Mouse (Mus musculus): ENCODE results near the gene Ppox. TPM values are rescaled to one million over a fixed set of nuclear protein-coding genes. Genes with fewer than 3 reads are reported as not detected.
A peak's percentile ranks its signal among the peaks of the same experiment; 100 is the strongest.

The Ppox gene
- total RNA-seq, 2 experiments from 2014 or later, result 8.7 TPM

- intact Hi-C loops (cut with DNase I), result loop anchor here (10.0 kb wide), 1 partner anchor 173 kb away; the partner anchor contains the start of gene Cfap126
- peak; percentile 88 to 91 for DNase-seq
These were observed 6.4 kb upstream of the Ppox start, which contains the start of gene Usp21 for GRCm38 (mm10) chr1:171287136-171288081. Usp21 (minus strand) TSS chr1:171287991.

DNA sequence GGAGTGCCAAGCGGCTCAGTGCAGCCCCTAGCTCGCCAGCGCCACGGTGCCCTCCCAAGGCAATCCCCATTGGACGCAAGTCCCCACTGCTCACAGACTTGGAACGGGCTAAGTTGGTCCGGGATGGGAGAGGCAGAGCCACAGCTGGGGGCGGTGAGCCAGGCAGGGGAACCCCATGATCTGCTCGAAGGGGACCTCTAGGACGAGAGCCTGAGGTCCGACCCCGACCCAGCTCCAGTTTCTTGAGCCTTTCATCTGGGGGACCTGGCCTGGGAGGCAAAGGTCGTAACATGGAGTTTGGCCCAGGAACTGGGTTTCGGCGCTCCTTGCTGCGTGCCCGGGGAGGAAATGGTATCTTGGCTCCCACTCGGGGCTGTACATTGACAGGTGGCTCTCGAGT is 5.5 kb upstream of the Ppox start:
- intact Hi-C loops (cut with DNase I), result loop anchor here (10.0 kb wide), 1 partner anchor 172 kb away; the partner anchor contains the start of gene Cfap126
- DNase-seq, result no peak

DNA sequence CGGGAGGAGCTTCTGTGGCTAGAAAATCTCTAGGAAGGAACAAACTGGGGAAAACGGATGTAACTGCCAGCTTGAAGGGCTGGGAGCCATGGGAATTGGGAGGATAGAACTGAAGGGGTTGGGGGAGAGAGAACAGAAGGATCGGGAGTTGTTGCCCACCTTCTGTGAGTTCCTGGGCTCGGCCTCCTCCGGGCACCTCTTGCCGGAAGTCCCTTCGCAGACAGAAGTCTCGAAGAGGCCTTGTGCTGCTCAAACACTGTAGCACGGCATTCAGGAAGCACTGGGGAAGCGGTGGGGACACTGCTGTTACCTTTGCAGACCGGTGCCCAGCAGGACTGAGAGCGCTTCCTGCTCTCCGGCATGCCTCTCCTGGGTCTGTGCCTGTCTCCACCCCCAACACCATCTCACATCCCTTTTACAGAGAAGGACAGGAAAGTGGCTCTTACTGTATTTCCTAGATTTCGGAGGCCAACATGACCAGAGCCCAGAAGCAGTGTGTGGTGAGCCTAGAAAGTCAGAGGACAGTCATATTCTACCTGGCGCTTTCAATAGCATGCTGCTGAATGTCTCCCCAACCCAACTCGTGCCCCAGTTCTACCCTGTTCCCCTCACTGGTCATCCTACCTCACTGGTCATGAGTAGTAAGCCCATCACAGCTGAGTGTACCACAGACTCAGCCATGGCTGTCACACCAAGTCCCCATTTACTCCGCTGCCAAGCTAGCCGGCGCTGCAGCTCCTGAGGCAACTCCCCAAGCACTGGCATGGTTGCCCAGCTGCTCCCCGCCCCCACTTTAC is 4.3 kb upstream of the Ppox start:
- no peak for DNase-seq
- intact Hi-C loops (cut with DNase I), result loop anchor here (10.0 kb wide), 1 partner anchor 170 kb away; the partner anchor contains the start of gene Cfap126

GRCm38 (mm10) chr1:171284491-171284890 is 3.5 kb upstream of the Ppox start:
- intact Hi-C loops (cut with DNase I), result loop anchor here (10.0 kb wide), 1 partner anchor 170 kb away; the partner anchor contains the start of gene Cfap126
- no peak for DNase-seq

DNA sequence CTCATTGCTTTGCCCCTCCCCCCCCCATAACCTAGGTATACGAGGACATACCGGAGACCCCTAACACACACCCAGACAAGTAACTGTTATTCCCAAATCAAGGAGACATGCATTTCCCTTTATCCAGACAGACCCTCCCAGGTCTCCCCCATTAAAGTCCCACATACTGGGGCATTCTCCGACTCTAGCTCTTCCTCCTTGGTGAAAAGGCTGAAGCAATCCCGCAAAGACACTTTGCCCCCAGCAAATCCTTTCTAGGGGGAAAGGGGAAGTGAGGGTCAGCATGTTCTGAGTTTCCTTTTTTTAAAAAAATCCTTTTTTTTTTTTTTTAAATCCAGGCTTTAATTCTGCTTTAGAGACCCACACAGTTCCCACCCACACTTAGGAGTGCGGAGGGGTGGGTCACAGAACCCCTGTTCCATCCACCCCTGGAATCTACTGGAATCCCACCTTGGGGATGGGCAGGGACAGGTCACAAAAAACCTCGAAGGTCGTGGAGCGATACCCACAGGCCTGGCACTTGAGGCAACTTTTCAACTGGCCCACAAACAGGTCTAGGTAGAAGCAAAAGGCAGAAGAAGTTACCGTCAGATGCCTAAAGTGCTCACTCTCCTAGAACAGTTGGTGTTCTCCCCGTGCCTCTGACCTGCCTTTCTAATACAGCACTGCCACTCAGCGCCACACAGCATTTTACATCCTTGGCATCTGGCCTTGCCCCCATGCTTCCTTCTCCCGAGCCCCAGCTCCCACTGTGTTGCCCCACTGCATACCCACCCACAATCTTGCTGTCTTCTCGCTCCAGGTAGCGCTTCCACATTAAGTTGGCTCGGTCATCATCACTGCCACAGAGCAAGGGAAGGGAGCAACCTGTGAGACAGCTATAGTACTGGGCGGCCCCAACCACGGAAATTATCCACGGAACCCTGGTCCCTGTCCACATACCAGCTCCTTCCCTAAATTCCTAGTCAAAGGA is 2.5 kb upstream of the Ppox start:
- intact Hi-C loops (cut with DNase I), result loop anchor here (10.0 kb wide), 1 partner anchor 169 kb away; the partner anchor contains the start of gene Cfap126
- DNase-seq, result no peak

DNA sequence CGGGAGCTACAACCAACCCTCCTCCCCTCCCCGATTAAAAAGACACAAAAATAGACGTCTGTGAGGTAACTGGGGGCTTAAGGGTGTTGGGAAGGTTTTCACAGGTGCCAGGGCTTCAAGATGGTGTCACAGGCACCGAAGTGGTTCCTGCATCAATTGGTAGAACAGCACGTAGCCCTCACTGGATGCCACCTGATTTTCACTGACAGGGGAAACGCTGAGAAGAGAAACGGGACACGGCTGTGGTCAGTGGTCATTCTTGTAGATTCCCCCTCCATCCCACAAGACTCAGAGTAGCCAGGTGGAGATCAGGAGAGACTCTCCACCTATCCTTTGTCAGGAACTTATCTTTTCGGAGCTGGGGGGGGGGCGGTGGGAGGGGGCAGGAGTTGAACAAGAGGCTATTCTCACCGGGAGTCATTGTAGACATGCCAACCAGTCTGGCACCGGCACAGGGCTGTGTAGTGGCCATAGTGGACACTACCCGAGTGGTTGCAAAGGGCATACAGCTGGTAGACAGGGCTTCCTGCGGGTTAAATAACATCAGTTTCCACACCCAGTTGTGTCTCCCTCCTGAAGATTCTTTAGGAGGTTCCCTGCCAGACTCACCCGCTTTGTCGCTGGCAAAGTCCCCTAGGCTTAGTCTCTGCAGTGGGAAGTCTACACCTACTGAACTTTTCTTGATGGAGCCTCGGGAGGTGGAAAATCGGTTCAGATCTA is 1.3 kb upstream of the Ppox start:
- no peak for DNase-seq
- intact Hi-C loops (cut with DNase I), result loop anchor here (10.0 kb wide), 1 partner anchor 167 kb away; the partner anchor contains the start of gene Cfap126

DNA sequence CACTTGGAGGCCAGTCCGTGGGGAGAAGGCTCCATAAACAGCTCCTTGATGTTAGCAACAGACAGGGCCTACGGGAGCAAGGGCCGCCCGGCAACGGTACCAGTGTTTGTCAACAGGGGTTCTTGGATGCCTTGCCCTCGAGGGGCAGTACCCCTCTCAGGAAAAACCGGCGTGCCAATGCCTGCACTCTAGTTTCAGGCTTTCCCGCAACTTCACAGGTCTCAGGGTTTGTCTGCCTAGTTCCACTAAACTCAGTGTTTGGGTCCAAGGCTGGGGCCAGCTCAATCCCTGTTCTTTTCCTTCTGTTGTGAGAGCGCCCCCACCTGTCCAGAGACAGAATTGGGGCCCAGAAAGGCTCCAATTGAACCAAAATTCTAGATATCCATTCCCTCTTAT is 540 bp upstream of the Ppox start:
- intact Hi-C loops (cut with DNase I), result loop anchor here (10.0 kb wide), 1 partner anchor 167 kb away; the partner anchor contains the start of gene Cfap126
- DNase-seq, result peak; percentile 73 to 90

DNA sequence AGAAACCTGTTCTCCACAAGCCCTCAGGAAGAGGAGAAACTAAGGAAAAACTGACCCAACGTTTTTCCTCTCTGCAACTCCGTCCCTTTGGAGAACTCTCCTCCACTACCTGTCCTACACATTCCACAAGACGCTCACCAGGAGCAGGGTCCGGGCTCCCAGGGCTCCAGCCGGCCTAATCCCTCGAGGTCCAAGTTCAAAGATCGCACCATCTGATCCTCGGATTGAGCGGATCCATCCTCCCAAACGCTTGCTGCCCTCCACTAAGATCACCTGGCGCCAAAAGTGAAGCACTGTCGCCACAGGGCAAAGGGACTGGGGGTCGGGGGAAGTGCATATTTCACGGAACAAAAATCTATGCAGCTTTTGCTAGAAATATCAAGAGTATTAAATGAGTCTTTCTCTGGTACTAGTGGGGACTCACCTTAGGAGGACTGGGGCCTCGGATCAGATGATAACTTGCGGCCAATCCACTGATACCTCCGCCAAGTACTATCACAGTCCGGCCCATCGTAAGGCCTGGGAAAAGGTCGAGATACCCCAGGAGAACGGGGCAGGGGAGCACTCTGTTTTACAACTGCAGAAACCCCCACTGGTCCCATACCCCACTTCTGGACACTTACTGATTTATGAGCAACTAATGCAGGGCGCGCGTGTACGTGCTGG is 603 bp downstream of the Ppox start:
- no peak for DNase-seq
- intact Hi-C loops (cut with DNase I), result loop anchor here (10.0 kb wide), 1 partner anchor 166 kb away; the partner anchor contains the start of gene Cfap126

DNA sequence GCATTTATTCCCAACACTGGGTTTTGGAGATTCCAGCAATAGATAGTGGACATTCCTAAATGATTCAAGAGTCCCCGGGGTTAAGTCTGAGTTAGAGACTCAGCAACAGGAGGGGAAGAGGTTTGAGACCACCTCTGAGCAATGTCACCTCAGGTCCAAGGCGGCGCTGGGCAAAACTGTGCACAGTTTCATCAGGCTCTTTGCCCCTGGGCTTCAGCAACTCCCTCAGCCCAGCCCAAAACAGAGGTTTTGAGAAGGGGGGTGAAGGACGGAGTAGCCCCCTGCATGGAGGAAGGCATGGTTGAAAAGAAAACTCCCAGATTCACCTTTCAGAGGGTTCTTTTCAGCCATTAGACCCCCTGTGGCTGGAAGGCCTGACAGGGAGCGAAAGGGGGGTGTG is 1.3 kb downstream of the Ppox start:
- DNase-seq, result no peak
- intact Hi-C loops (cut with DNase I), result loop anchor here (10.0 kb wide), 1 partner anchor 165 kb away; the partner anchor contains the start of gene Cfap126

DNA sequence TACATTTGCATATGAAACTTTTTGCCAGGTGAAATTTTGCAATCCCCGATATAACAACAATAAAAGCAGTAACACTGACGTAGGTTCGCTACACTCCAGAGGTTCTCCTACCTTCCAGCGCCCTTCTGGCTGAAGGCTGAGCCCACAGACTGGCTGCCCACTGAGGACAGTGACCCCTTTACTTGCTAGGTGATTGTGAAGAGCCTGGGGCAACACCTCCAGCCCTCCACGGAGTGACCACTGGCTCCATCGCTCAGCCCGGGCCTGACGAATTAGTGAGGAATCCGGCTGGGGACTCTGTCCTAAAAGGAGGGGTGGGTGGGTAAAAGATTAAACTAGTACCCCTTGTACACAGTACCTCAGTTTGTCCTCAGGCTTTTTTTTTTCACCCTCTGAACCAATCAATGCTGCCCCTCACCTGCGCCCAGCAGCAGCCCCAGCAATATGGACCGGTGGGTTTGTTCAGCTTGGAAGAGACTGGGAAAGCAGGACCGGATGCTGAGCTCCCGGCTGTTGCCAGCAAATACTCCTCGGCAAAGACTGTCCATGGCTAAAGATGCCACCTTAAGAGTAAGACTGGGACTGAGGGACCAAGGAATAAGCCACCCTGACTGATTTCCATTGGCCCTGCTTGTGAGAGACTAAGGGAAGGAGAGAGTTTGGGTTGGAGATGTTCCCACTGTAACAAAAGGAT is 1.8 kb downstream of the Ppox start:
- intact Hi-C loops (cut with DNase I), result no loop called here
- no peak for DNase-seq

DNA sequence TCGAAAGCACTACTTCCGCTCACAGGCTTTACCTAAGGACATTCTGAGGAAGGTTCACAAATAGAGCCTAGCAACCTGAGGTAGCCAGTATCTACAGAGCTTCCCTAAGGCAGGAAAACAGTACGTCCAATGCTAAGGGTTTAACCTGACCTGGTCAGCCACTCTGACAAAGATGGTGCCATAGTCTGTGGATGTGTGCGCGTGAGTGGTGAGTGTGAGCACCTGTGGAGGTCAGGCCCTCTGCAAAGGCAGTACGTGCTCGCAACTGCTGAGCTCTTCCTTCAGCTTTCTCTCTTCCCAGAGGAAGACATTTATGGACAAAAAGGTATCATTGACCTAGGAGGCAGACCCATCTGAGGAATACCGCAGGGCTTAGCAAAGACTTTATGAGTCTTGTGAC is 2.5 kb downstream of the Ppox start:
- intact Hi-C loops (cut with DNase I), result no loop called here
- no peak for DNase-seq

- DNase-seq, result no peak
- intact Hi-C loops (cut with DNase I), result no loop called here
These were observed 3.2 kb downstream of the Ppox start for GRCm38 (mm10) chr1:171277736-171278135.

DNA sequence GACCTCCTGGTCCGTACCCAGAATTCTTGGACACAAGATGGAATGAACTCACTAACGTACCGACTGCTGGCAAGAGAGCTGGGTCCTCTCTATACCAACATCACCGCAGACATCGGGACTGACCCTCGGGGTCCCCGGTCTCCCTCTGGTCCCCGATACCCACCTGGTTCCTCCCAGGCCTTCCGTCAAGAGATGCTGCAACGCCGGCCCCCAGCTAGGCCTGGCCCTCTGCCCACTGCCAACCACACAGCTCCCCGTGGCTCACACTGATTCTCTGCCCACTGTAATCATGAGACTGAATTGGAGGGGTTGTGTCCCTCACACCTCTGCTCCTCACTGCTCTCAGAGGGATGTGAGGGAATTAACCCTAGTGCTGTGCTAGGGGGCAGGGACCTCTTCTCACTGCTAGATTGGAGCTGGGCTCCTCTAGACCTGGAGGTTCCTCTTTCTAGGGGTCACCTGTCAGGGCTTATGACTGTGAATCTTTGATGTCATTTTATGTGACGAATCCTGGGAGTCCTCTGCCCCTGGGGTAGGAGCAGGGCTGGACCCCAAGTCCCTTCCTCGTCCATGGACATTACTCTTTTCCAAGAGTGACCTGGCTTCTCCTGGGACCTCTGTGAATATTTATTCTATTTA is 4.8 kb downstream of the Ppox start:
- intact Hi-C loops (cut with DNase I), result no loop called here
- no peak for DNase-seq

DNA sequence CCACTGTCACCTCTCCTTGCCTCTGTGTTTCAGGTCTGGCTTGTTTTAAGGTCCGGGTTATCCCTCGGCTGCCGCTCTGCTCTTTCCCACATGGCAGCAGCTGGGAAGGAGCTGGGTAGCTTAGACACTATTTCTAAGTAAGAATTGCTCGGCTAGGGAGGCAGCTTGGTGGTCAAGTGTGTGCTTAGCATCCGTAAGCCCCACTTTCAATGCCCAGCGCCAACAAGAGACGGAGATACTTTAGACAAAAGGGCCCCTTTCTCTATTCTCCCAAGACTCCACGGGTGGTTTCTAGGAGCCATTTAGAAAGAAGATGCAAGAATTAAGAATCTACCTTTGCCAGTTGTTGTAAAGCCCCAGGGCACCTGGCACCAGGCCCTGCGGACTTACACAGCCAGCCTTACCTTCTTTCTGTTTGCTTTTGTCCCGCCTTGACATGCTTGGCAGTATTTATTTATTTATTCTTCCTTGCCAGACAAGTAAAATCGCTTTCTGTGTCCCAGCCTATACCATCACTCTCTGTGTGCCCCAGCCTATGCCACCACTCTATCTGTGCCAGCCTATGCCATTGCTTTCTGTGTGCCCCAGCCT is 5.7 kb downstream of the Ppox start:
- no peak for DNase-seq
- intact Hi-C loops (cut with DNase I), result no loop called here

GRCm38 (mm10) chr1:171274171-171274570 is 6.8 kb downstream of the Ppox start:
- intact Hi-C loops (cut with DNase I), result no loop called here

DNA sequence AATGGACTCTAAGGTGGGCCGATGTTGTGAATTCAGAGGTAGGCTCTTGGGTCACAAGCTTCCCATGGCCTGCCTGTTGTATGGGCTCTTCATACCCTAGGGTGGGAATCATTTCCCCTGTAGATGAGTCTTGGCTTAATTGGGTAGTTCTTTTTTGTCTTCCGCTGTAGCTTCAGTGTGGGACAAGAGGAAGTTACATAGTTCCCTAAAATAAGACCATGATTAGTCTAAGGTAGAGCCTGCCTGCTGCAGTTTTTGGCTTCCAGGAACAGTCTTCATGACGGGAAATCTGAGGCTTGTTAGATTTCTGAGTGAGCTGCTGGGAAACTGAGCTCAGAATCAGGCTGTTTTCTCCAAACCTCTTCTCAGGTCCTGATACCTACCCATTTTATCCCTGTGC is 8.9 kb downstream of the Ppox start:
- intact Hi-C loops (cut with DNase I), result no loop called here

More at GRCm38 (mm10) chr1:171274171-171274570, 6.8 kb downstream of the Ppox start:
- DNase-seq, result no peak

GRCm38 (mm10) chr1:171271622-171272021 is 9.4 kb downstream of the Ppox start:
- DNase-seq, result no peak
- intact Hi-C loops (cut with DNase I), result no loop called here

More for the DNA sequence above, 8.9 kb downstream of the Ppox start:
- DNase-seq, result no peak
